Mouse (Mus musculus) erythroblast, embryonic 14.5 days (primary cell): ENCODE measurements around the gene Vwa5b2. TPM values are rescaled to one million over a fixed set of nuclear protein-coding genes. Genes with fewer than 3 reads are reported as not detected.

Experiments used
- H3K27me3 ChIP-seq: 2 replicates; pipeline ENCODE4 v1.6.1; 2012; ENCODE audit warnings: inconsistent platforms; ENCODE audit not compliant: control insufficient read depth
- H3K36me3 ChIP-seq: 2 replicates; pipeline ENCODE4 v1.6.1; 2012; ENCODE audit warnings: mild to moderate bottlenecking, inconsistent platforms; ENCODE audit not compliant: control insufficient read depth
- H3K4me1 ChIP-seq: 2 replicates; pipeline ENCODE4 v1.6.1; 2012; ENCODE audit warnings: inconsistent platforms; ENCODE audit not compliant: control insufficient read depth
- H3K4me3 ChIP-seq: replicated peaks from 2 replicates; pipeline ENCODE3; 2012; ENCODE audit warnings: moderate library complexity, mild to moderate bottlenecking, inconsistent platforms
- H3K9me3 ChIP-seq: 2 replicates; pipeline ENCODE4 v1.6.1; 2012; ENCODE audit warnings: low read length, inconsistent platforms, mixed read lengths; ENCODE audit not compliant: control insufficient read depth
- GATA1 ChIP-seq: IDR thresholded peaks from 2 replicates; pipeline ENCODE4 v1.6.1; 2012; ENCODE audit warnings: low read length, inconsistent platforms, mixed read lengths
- TAL1 ChIP-seq: IDR thresholded peaks from 3 replicates; pipeline ENCODE4 v1.6.1; 2012; ENCODE audit warnings: low read length, inconsistent platforms, mixed read lengths
- polyA plus RNA-seq: library from polyadenylated mRNA; stranded (reverse); fragments of >175 nt; gene quantifications from 2 replicates; pipeline ENCODE4 v1.2.3, GENCODE M21; 2012

The Vwa5b2 gene
- polyA plus RNA-seq, 1 experiment = 0.10 TPM

DNA sequence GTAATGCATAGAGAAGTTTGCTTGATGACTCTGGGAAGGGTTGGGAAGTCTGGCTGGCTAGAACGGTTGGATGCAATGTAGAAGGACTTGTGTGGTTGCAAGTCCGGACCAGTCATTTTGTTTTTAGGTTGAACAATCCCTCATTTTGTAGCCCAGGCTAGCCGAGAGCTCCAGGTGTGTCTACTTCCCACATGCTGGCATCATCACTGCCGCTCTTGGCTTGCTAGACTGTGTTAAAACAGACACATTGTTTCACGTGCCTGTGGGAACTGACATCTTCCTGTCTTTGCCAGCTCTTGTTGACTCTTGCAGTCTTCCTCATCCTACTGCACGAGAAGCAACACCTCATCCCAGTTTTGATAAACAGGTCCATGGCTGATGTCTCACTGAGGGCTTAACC is 34.3 kb upstream of the Vwa5b2 start:
- Histone ChIP-seq H3K4me3 (no peak overlapping the region), H3K9me3 (no peaks in the 10 kb centered on the region), H3K36me3 (peaks cover 88% of the 10 kb centered on the region), H3K4me1 (peaks cover 4% of the 10 kb centered on the region), H3K27me3 (no peaks in the 10 kb centered on the region)
- no peak for TF ChIP-seq GATA1
- TF ChIP-seq TAL1 = no peak

DNA sequence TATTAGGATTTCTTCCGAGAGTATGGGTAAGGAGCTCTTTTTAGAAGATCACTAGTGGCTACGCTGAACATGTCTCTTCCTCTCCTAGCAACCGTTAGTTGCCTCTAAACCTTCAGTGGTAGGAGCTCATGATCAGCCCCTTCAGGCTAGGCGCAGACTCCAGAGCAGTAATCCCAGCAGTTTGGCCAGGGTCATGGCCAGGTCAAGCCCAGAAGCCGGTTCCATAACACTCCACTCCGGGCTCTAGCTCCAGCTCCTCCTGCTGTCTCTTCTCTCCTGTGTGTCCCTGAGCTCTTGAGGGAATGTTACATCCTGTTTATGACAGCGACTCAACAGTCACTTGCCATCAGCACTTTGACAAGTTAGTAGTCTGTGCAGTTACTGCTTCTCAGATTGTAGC is 31.9 kb upstream of the Vwa5b2 start:
- TF ChIP-seq GATA1 (no peak), TAL1 (no peak)
- Histone ChIP-seq H3K36me3 (peaks cover 90% of the 10 kb centered on the region), H3K27me3 (no peaks in the 10 kb centered on the region), H3K4me1 (no peaks in the 10 kb centered on the region), H3K9me3 (no peaks in the 10 kb centered on the region), H3K4me3 (no peak overlapping the region)

DNA sequence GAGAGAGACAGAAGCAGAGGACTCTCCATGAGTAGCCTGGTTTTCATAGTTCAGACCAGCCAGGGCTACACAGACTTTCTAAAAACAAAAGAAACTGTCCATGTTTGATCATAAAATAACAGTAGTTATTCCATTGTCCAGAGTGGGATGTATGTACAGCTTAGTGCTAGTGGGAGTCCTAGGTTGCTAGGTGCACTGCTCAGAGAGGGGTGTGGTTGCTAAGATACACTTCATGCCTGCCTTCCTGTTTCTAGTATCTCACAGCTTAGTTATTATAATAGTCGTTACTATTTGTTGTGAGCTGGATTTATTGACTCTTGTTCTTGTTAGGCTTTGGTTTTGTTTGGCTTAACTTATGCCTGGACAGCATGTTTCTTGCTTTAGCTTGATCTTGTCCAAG is 24.2 kb upstream of the Vwa5b2 start:
- no peaks in the 10 kb centered on the region for H3K4me1 ChIP-seq
- no peaks in the 10 kb centered on the region for H3K27me3 ChIP-seq
- peaks cover 31% of the 10 kb centered on the region for H3K36me3 ChIP-seq
- TF ChIP-seq GATA1 (no peak), TAL1 (no peak)
- H3K9me3 ChIP-seq = no peaks in the 10 kb centered on the region
- no peak overlapping the region for H3K4me3 ChIP-seq

DNA sequence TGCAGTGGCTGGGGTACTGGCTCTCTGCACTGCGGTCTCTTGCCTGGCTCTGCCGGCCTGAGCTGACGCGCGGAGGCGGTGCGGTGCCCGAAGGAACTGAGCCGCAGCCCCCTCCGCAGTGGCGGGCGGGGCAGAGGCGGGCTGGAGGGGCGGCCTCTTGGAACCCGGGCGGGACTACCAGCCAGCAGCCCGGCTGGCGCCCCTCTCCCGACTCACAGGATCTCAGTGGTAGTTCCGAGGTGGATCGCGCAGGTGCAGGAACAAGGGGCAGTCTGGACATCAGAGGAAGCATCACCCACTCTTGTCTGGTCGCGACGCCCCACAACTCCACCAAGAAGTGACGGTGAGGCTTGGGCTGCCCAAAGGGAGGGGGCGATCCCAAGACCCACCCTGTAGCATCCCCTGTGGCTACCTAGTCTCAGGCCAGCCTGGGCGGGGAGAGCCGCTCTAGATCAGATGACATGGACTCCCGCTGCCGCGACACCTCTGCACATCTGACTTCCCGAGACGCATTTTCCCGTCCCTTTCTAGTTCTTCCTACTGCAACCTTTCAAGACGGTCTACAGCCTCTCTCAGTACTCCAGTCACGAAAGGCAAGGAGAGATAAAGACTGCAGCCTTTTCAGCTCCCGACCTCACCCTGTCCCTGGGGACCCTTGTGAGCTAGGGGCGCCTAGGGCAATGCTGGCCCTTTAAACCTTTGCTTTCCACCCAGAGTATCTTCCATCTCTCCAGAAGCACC is 838 bp downstream of the Vwa5b2 start:
- H3K27me3 ChIP-seq = peaks cover 85% of the 10 kb centered on the region
- TF ChIP-seq GATA1 = no peak
- H3K4me1 ChIP-seq = peaks cover 36% of the 10 kb centered on the region
- no peaks in the 10 kb centered on the region for H3K36me3 ChIP-seq
- peaks cover 21% of the 10 kb centered on the region for H3K9me3 ChIP-seq
- peak overlapping the region; percentile 35 for H3K4me3 ChIP-seq

GRCm38 (mm10) chr16:20590680-20591038 is 1.4 kb downstream of the Vwa5b2 start:
- Histone ChIP-seq H3K4me1 (peaks cover 41% of the 10 kb centered on the region), H3K9me3 (peaks cover 21% of the 10 kb centered on the region), H3K4me3 (peak overlapping the region; percentile 35), H3K27me3 (peaks cover 82% of the 10 kb centered on the region), H3K36me3 (no peaks in the 10 kb centered on the region)
- TF ChIP-seq GATA1 = no peak
- no peak for TF ChIP-seq TAL1

DNA sequence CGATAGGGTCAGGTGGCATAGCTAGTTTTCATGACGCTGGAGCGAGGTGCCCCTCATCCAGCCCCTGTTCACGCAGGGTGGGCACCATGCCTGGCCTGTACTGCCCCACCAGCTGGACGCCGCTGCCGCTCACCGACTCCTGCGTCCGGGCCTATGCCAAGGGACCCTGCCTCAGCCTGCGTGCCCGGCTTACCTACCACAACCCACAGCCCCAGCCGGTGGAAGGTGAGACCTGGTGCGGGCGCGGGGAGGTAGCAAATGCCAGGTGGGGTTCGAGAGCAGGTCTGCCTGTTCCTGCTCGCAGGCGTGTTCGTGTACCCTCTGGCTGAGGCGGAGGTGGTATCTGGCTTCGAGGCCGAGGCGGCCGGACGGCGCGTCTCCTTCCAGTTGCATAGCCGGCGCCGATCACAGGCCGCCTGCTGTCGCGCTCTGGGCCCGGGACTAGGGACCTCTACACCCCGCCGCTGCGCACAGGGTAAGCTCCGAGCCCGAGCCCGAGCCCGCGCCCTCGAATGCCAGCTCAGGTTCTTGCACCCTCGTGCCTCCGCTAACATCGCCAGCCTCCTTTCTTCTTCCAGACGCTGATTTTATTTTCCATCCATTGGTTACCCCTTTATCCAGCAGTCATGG is 1.9 kb downstream of the Vwa5b2 start:
- peaks cover 81% of the 10 kb centered on the region for H3K27me3 ChIP-seq
- no peak overlapping the region for H3K4me3 ChIP-seq
- H3K9me3 ChIP-seq = peaks cover 21% of the 10 kb centered on the region
- H3K4me1 ChIP-seq = peaks cover 46% of the 10 kb centered on the region
- H3K36me3 ChIP-seq = no peaks in the 10 kb centered on the region
- TF ChIP-seq TAL1 (no peak), GATA1 (no peak)

DNA sequence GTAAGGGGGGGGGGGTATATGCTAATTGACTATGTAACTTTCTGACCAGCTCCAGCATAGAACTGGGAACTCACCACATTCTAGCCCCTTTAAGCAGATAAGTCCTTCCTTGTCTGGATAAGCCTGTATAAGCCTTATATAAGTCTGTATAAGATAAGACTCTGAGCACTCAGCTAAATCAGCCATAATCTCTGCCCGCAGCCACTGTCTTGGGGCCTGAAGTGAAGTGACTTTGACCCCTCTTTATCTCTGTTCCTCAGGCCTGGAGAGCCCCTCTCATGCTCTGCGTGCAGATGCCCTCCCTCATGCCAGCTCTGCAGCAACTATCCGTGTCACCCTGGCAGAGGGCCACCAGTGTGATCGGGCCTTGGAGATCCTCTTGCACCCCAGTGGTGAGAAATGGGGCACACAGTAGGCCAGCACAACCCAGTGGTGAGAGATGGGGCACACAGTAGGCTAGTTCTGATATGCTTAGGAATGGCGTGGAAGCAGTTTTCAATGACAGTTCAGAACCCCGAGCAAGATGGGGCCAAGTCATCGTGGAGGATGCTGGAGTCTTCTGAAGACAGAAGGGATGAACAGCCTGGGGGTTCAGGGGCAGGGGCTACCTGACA is 5.9 kb downstream of the Vwa5b2 start:
- peak overlapping the region; percentile 20 for H3K4me3 ChIP-seq
- no peaks in the 10 kb centered on the region for H3K36me3 ChIP-seq
- H3K9me3 ChIP-seq = peaks cover 8% of the 10 kb centered on the region; the same call in 1 of the 2 replicates
- peaks cover 45% of the 10 kb centered on the region for H3K27me3 ChIP-seq
- TF ChIP-seq TAL1 (peak; percentile 49), GATA1 (no peak)
- H3K4me1 ChIP-seq = peaks cover 48% of the 10 kb centered on the region

DNA sequence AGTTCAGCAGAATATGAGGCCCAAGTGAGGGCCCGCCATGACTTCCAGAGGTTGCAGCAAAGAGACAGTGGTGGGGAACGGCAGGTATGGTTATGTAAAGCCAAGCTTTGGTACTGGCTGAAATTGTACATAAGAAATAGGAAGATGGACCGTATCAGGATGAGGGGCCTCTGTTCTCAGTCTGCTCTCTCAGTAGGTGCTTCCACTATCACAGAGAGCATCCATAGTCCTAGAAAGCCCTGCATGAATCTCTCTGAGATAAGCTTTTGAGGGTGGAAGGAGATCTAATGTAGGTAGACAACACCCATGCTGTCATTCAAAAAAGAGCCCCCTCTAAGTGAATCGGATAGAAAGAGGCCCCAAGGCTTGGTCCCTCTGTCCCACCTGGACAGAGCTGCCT is 6.5 kb downstream of the Vwa5b2 start:
- H3K36me3 ChIP-seq = no peaks in the 10 kb centered on the region
- no peak for TF ChIP-seq GATA1
- no peak for TF ChIP-seq TAL1
- peaks cover 3% of the 10 kb centered on the region; the same call in 1 of the 2 replicates for H3K9me3 ChIP-seq
- H3K4me3 ChIP-seq = no peak overlapping the region
- peaks cover 42% of the 10 kb centered on the region for H3K4me1 ChIP-seq
- H3K27me3 ChIP-seq = peaks cover 43% of the 10 kb centered on the region

- Histone ChIP-seq H3K27me3 (peaks cover 31% of the 10 kb centered on the region), H3K36me3 (no peaks in the 10 kb centered on the region), H3K4me3 (no peak overlapping the region), H3K9me3 (no peaks in the 10 kb centered on the region), H3K4me1 (peaks cover 33% of the 10 kb centered on the region)
- TF ChIP-seq GATA1 (no peak), TAL1 (no peak)
Observed at GRCm38 (mm10) chr16:20596687-20597441, 7.6 kb downstream of the Vwa5b2 start.
